Mouse (Mus musculus) embryonic facial prominence, embryonic 14.5 days (tissue): ENCODE measurements around the gene Fam89b. TPM values are rescaled to one million over a fixed set of nuclear protein-coding genes. Genes with fewer than 3 reads are reported as not detected.

Experiments used
- ATAC-seq: fragments of 200-750 bp; cut with Nextera tagmentation; 2 replicates; pipeline ENCODE4 v1.8.0; 2017; ENCODE audit warnings: low read depth, moderate number of reproducible peaks, moderate TSS enrichment
- DNase-seq: peaks from one replicate; pipeline ENCODE4 v3.0.0-alpha.2; 2015; ENCODE audit warnings: low spot score
- H3K27ac ChIP-seq: fragments of 300-500 bp; sonication (generic); replicated peaks from 2 replicates; pipeline ENCODE4 v1.5.1; 2014; ENCODE audit warnings: low read depth, mild to moderate bottlenecking, low read length, moderate library complexity
- H3K27me3 ChIP-seq: fragments of 300-500 bp; sonication (generic); replicated peaks from 2 replicates; pipeline ENCODE4 v1.6.1; 2014; ENCODE audit warnings: low read length; ENCODE audit not compliant: control insufficient read depth, insufficient read depth
- H3K36me3 ChIP-seq: fragments of 300-500 bp; sonication (generic); 2 replicates; pipeline ENCODE4 v1.6.1; 2014; ENCODE audit warnings: low read length, mixed read lengths; ENCODE audit not compliant: control insufficient read depth, insufficient read depth
- H3K4me1 ChIP-seq: fragments of 300-500 bp; sonication (generic); 2 replicates; pipeline ENCODE4 v1.6.1; 2014; ENCODE audit warnings: antibody characterized with exemption, low read length; ENCODE audit not compliant: control insufficient read depth, insufficient read depth
- H3K4me2 ChIP-seq: fragments of 300-500 bp; sonication (generic); 2 replicates; pipeline ENCODE4 v1.6.1; 2014; ENCODE audit warnings: low read depth, mild to moderate bottlenecking, low read length, moderate library complexity, mixed read lengths
- H3K4me3 ChIP-seq: fragments of 300-500 bp; sonication (generic); 2 replicates; pipeline ENCODE4 v1.5.1; 2014; ENCODE audit warnings: low read depth, mild to moderate bottlenecking, low read length
- H3K9ac ChIP-seq: fragments of 300-500 bp; sonication (generic); 2 replicates; pipeline ENCODE4 v1.6.1; 2014; ENCODE audit warnings: low read depth, mild to moderate bottlenecking, low read length, moderate library complexity, mixed read lengths
- H3K9me3 ChIP-seq: fragments of 300-500 bp; sonication (generic); 2 replicates; pipeline ENCODE4 v1.6.1; 2016; ENCODE audit warnings: low read length; ENCODE audit not compliant: control insufficient read depth
- WGBS: fragments of 180-500 bp; shearing (Covaris S2); extraction: QIAGEN DNeasy Blood & Tissue Kit; methylation state at CpG from one replicate; pipeline ENCODE4 v1.1.7; 2014; 5-methylcytosine and 5-hydroxymethylcytosine counted together
- polyA plus RNA-seq: library from polyadenylated mRNA; unstranded; fragments of >200 nt; fragmentation: Nextera tagmentation; extraction: Ambion mirVana; gene quantifications from 2 replicates; pipeline ENCODE4 v1.2.1, GENCODE M21; 2014

Gene Fam89b
- polyA plus RNA-seq, 1 experiment from 2014 or later, result 101 TPM

DNA sequence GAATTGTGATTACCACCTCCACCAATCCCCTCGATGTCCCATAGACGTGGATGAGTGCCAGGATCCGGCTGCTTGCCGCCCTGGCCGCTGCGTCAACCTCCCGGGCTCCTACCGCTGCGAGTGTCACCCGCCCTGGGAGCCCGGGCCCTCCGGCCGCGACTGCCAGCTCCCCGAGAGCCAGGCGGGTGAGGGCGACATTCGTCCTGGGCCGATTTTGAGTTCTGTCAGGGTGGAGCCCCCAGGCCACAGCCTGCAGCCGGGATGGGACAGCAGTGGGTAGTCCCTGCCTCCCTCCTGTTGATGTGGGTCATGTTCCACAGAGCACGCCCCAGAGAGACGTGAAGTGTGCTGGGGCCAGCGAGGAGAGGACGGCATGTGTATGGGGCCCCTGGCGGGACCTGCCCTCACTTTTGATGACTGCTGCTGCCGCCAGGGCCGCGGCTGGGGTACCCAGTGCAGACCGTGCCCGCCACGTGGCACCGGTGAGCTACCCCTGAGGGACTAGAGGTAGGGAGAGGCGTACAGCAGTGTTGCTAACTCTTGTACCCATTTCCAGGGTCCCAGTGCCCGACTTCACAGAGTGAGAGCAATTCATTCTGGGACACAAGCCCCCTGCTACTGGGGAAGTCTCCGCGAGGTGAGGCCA, 27.7 kb upstream of the Fam89b start:
- ATAC-seq (0 out of 2 replicates have a peak, but pooled peaks have one; percentile 20), DNase-seq (no peak)
- Histone ChIP-seq H3K9ac (peak overlapping the region; percentile 46), H3K9me3 (no peaks in the 10 kb centered on the region), H3K4me2 (peak overlapping the region; percentile 33), H3K27ac (no peak overlapping the region), H3K4me1 (no peaks in the 10 kb centered on the region), H3K4me3 (no peak overlapping the region), H3K36me3 (peaks cover 80% of the 10 kb centered on the region), H3K27me3 (peaks cover 25% of the 10 kb centered on the region)
- 29% methylated on average over 25 of the region's 36 CpGs for WGBS

GRCm38 (mm10) chr19:5756321-5756985, 27.0 kb upstream of the Fam89b start:
- Histone ChIP-seq H3K9ac (peak overlapping the region; percentile 46), H3K27me3 (peaks cover 26% of the 10 kb centered on the region), H3K36me3 (peaks cover 80% of the 10 kb centered on the region), H3K27ac (no peak overlapping the region), H3K4me2 (peak overlapping the region; percentile 33), H3K4me3 (no peak overlapping the region), H3K4me1 (no peaks in the 10 kb centered on the region), H3K9me3 (no peaks in the 10 kb centered on the region)
- 23% methylated on average over 15 of the region's 29 CpGs for WGBS
- no peak for DNase-seq
- peak; percentile 48; the same call in 1 of the 2 replicates for ATAC-seq

- 14% methylated on average over 17 of the region's 20 CpGs for WGBS
- H3K4me1 ChIP-seq, result no peaks in the 10 kb centered on the region
- no peak overlapping the region for H3K9ac ChIP-seq
- no peak overlapping the region for H3K27ac ChIP-seq
- H3K9me3 ChIP-seq, result no peaks in the 10 kb centered on the region
- peaks cover 49% of the 10 kb centered on the region for H3K36me3 ChIP-seq
- no peak overlapping the region for H3K4me3 ChIP-seq
- DNase-seq (peak; percentile 30), ATAC-seq (peak; percentile 30; the same call in 1 of the 2 replicates)
- H3K4me2 ChIP-seq, result no peak overlapping the region
- peaks cover 37% of the 10 kb centered on the region for H3K27me3 ChIP-seq
Observed at GRCm38 (mm10) chr19:5751742-5752141, 22.3 kb upstream of the Fam89b start.

GRCm38 (mm10) chr19:5750951-5751350, 21.5 kb upstream of the Fam89b start:
- H3K9ac ChIP-seq, result no peak overlapping the region
- no peak overlapping the region for H3K4me2 ChIP-seq
- H3K9me3 ChIP-seq, result no peaks in the 10 kb centered on the region
- ATAC-seq, result no peak
- H3K4me3 ChIP-seq, result no peak overlapping the region
- H3K36me3 ChIP-seq, result peaks cover 42% of the 10 kb centered on the region
- DNase-seq, result no peak
- peaks cover 36% of the 10 kb centered on the region for H3K27me3 ChIP-seq
- H3K27ac ChIP-seq, result no peak overlapping the region
- 11% methylated on average over 18 of the region's 22 CpGs for WGBS
- H3K4me1 ChIP-seq, result peaks cover 3% of the 10 kb centered on the region

- Histone ChIP-seq H3K4me2 (no peak overlapping the region), H3K4me3 (no peak overlapping the region), H3K36me3 (peaks cover 39% of the 10 kb centered on the region), H3K27me3 (peaks cover 41% of the 10 kb centered on the region), H3K4me1 (peaks cover 12% of the 10 kb centered on the region), H3K9ac (no peak overlapping the region), H3K9me3 (no peaks in the 10 kb centered on the region), H3K27ac (no peak overlapping the region)
- DNase-seq, result no peak
- ATAC-seq, result no peak
- WGBS, result 74% methylated on average over 6 of the region's 6 CpGs
Observed at GRCm38 (mm10) chr19:5749476-5749875, 20.0 kb upstream of the Fam89b start.

DNA sequence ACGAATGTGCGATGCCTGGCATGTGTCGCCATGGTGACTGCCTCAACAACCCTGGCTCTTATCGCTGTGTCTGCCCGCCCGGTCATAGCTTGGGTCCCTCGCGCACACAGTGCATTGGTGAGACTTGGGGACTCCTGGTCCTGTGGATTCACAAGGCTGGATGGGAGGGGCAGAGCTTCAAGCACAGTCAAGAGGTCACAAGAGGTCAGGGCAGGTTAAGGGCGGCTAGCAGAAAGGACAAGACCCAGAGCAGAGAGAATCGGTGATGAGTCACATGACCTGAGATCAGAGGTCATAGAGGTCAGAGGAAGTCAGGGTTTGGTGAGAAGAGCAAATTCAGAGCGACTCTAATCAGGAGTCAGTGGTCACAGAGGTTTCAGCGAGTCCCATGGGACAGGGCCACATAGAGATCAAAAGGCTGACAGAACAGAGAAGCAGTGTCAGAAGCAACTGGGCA, 17.5 kb upstream of the Fam89b start:
- Histone ChIP-seq H3K4me1 (peaks cover 28% of the 10 kb centered on the region), H3K36me3 (peaks cover 21% of the 10 kb centered on the region; the same call in 1 of the 2 replicates), H3K9ac (no peak overlapping the region), H3K27ac (no peak overlapping the region), H3K27me3 (peaks cover 41% of the 10 kb centered on the region), H3K4me3 (no peak overlapping the region), H3K4me2 (no peak overlapping the region), H3K9me3 (no peaks in the 10 kb centered on the region)
- WGBS, result 41% methylated on average over 12 of the region's 12 CpGs
- DNase-seq (no peak), ATAC-seq (no peak)

GRCm38 (mm10) chr19:5745756-5746710, 16.6 kb upstream of the Fam89b start:
- WGBS, result 8% methylated on average over 20 of the region's 36 CpGs
- H3K4me1 ChIP-seq, result peaks cover 32% of the 10 kb centered on the region
- peak overlapping the region; percentile 23 for H3K4me3 ChIP-seq
- no peak overlapping the region for H3K27ac ChIP-seq
- H3K27me3 ChIP-seq, result peaks cover 36% of the 10 kb centered on the region
- no peak for ATAC-seq
- H3K9ac ChIP-seq, result peak overlapping the region; percentile 48
- peak overlapping the region; percentile 53 for H3K4me2 ChIP-seq
- peaks cover 13% of the 10 kb centered on the region; the same call in 1 of the 2 replicates for H3K36me3 ChIP-seq
- no peaks in the 10 kb centered on the region for H3K9me3 ChIP-seq
- DNase-seq, result no peak

GRCm38 (mm10) chr19:5743576-5743975, 14.1 kb upstream of the Fam89b start:
- peaks cover 14% of the 10 kb centered on the region for H3K27me3 ChIP-seq
- H3K27ac ChIP-seq, result no peak overlapping the region
- H3K4me3 ChIP-seq, result peak overlapping the region; percentile 8; the same call in 1 of the 2 replicates
- DNase-seq (no peak), ATAC-seq (no peak)
- H3K9me3 ChIP-seq, result no peaks in the 10 kb centered on the region
- H3K4me1 ChIP-seq, result peaks cover 43% of the 10 kb centered on the region
- WGBS, result 40% methylated on average over 5 of the region's 5 CpGs
- peaks cover 9% of the 10 kb centered on the region; the same call in 1 of the 2 replicates for H3K36me3 ChIP-seq
- H3K9ac ChIP-seq, result 0 out of 2 replicates have a peak overlapping the region, but pooled peaks have one; percentile 86
- H3K4me2 ChIP-seq, result peak overlapping the region; percentile 91
